In the genomic region with DNA sequence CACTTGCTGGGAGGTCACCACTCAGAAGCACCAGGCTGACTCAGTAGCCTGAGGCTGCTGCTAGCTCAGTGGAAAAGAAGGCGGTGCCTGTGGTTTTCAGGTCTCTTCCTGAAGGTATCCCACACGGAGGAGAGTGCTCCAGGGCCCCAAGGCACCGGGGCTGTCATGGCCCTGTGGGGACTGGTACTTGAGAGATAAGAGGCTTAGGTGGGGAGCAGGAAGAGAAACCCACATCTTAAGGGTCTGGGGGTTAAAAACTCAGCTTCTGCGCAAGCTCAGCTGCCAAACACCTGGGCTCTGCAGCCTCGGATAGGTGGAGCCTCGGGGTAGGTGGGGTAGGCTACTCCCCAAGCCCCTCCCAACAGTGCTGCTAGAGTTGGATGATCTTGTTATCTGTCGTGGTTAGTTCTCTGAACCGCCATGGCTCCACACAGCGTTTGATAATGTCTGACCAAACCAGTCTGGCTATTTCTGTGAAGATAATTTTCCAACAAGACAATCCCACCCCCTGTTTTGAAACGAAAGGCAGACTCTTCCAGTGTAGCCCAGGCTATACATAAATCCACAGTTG, we compare ENCODE assay signal across 12 mouse cellular contexts. TPM values are rescaled to one million over a fixed set of nuclear protein-coding genes. Genes with fewer than 3 reads are reported as not detected.
DNase-seq lines count a peak whose midpoint lies in the region; ATAC-seq lines count a peak whose summit lies in the region.
"Had no signal": no experiment of that assay in that cellular context is flagged by ENCODE, and none has a peak within 500 bp of the region (broad histone marks: within the 10 kb centered on the region; RNA-seq: fewer than 3 reads in every experiment).

No protein-coding gene starts in this region.

- no peak for DNase-seq in heart, adult 11 months
- peak; percentile 71 to 78 for DNase-seq in CD8-positive naive resting alpha-beta T cell, adult 2 months (ENCODE audit: low read depth in 2 of 2, low spot score in 2 of 2)
- DNase-seq in induced T-regulatory cell, adult 2 months (ENCODE audit: low read depth): peak; percentile 84
- DNase-seq in spleen, postnatal 36 days (ENCODE audit: low spot score in 2 of 2): peak; percentile 52 to 59
- DNase-seq in midbrain, embryonic 10.5 days (ENCODE audit: low spot score): no peak
- no peak for DNase-seq in cerebellum, postnatal 4 days (ENCODE audit: low spot score in 2 of 2)
- no peak for DNase-seq in gastrocnemius, postnatal 10 days
- DNase-seq: layer of hippocampus, postnatal 36 days; lung, adult 2 months; retina, postnatal 1 day had no signal

- ATAC-seq in heart, embryonic 12.5 days (ENCODE audit: insufficient number of reproducible peaks, low FRiP score): peak; percentile 41
- ATAC-seq: hindbrain, embryonic 16.5 days had no signal

- H3K4me3 ChIP-seq in heart, embryonic 12.5 days: no peak overlapping the region
- no peak overlapping the region for H3K4me3 ChIP-seq in midbrain, embryonic 10.5 days

- no peak overlapping the region for H3K4me2 ChIP-seq in heart, embryonic 12.5 days

- 23% methylated on average over 10 of the region's 10 CpGs for whole genome bisulfite sequencing in heart, embryonic 12.5 days
- WGBS in midbrain, embryonic 10.5 days: 46% methylated on average over 10 of the region's 10 CpGs

- H3K27me3 ChIP-seq in heart, embryonic 12.5 days (replicated peaks): no peaks in the 10 kb centered on the region
- no peaks in the 10 kb centered on the region for H3K27me3 ChIP-seq in midbrain, embryonic 10.5 days (ENCODE audit: low read depth, poor library complexity, severe bottlenecking)

- no peaks in the 10 kb centered on the region for H3K4me1 ChIP-seq in heart, embryonic 12.5 days (replicated peaks)
- H3K4me1 ChIP-seq in midbrain, embryonic 10.5 days: no peaks in the 10 kb centered on the region

- H3K9me3 ChIP-seq in heart, embryonic 12.5 days (replicated peaks): no peaks in the 10 kb centered on the region
- no peaks in the 10 kb centered on the region for H3K9me3 ChIP-seq in midbrain, embryonic 10.5 days (replicated peaks)

- no peak overlapping the region for H3K9ac ChIP-seq in heart, embryonic 12.5 days

- no peak overlapping the region for H3K27ac ChIP-seq in heart, embryonic 12.5 days (ENCODE audit: poor library complexity, severe bottlenecking)
- H3K27ac ChIP-seq in midbrain, embryonic 10.5 days (replicated peaks): no peak overlapping the region

- no peaks in the 10 kb centered on the region for H3K36me3 ChIP-seq in heart, embryonic 12.5 days
- no peaks in the 10 kb centered on the region for H3K36me3 ChIP-seq in midbrain, embryonic 10.5 days

RNA-seq across cellular contexts. Expression of a gene that starts 4.5 kb away (rescaled TPM):
- 0.55 and 0.65 TPM in 2 replicates for polyA plus RNA-seq in heart, embryonic 12.5 days (2016; fragmentation: Nextera tagmentation; extraction: Ambion mirVana)
- 0.55 and 0.67 TPM in 2 replicates for polyA plus RNA-seq in midbrain, embryonic 10.5 days (2016; fragmentation: Nextera tagmentation; extraction: Ambion mirVana)
- total RNA-seq in gastrocnemius, postnatal 10 days (2021): not detected

RNA-seq across cellular contexts. Expression of a gene that starts 19.6 kb away (rescaled TPM):
- polyA plus RNA-seq in heart, embryonic 12.5 days (2016; fragmentation: Nextera tagmentation; extraction: Ambion mirVana): 193 and 203 TPM in 2 replicates
- 164 and 191 TPM in 2 replicates for polyA plus RNA-seq in midbrain, embryonic 10.5 days (2016; fragmentation: Nextera tagmentation; extraction: Ambion mirVana)
- 10 to 100 TPM; 75.3 to 79.5 TPM for total RNA-seq in gastrocnemius, postnatal 10 days (2021)

RNA-seq across cellular contexts. Expression of a gene that starts 24.8 kb away (rescaled TPM):
- 3.5 and 4.5 TPM in 2 replicates for polyA plus RNA-seq in heart, embryonic 12.5 days (2016; fragmentation: Nextera tagmentation; extraction: Ambion mirVana)
- polyA plus RNA-seq in midbrain, embryonic 10.5 days (2016; fragmentation: Nextera tagmentation; extraction: Ambion mirVana): 8.8 and 9.2 TPM in 2 replicates
- 1 to 10 TPM in 1 of 2 experiments, under 1 TPM in 1; 0.54 to 1.6 TPM for total RNA-seq in gastrocnemius, postnatal 10 days (2021)

RNA-seq across cellular contexts. Expression of a gene that starts 42.7 kb away (rescaled TPM):
- polyA plus RNA-seq in heart, embryonic 12.5 days (2016; fragmentation: Nextera tagmentation; extraction: Ambion mirVana): 42.8 and 43.1 TPM in 2 replicates
- 98.4 and 101 TPM in 2 replicates for polyA plus RNA-seq in midbrain, embryonic 10.5 days (2016; fragmentation: Nextera tagmentation; extraction: Ambion mirVana)
- 1 to 10 TPM; 5.4 to 8.4 TPM for total RNA-seq in gastrocnemius, postnatal 10 days (2021)

Comparison
In these comparisons a context has a peak if more than half of its experiments do, and no peak if none do; other contexts are left out.
1. DNase-seq: peak in CD8-positive naive resting alpha-beta T cell, adult 2 months (2 of 2), induced T-regulatory cell, adult 2 months (single experiment) and spleen, postnatal 36 days (2 of 2); none in heart, adult 11 months (single experiment), midbrain, embryonic 10.5 days (single experiment), cerebellum, postnatal 4 days (0 of 2) and gastrocnemius, postnatal 10 days (single experiment).